Mouse (Mus musculus): Measurements from ENCODE around the gene Ptma.

DNA sequence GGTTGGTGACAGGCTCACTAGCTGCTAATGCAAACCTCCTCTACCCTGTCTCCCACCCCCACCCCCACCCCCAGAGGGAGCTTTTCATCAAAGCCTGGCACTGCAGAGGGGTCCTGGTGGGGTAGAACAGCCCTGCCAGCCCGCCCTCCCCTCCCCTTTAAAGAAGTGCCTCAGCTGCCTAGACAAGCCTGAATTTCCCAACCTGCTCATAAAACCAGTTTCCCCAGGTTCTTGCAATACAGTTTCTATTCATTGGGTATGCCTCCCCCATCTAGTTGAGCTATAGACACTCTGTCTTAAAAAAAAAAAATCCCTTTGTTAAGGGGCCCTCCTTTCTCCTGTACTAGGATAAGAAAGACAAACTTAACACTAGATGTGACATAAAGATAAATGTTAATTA is 43.8 kb upstream of the Ptma start:
- TF ChIP-seq CTCF (conservative IDR thresholded peaks at IDR 0.05; ENCODE audit: low read length): no peak
- TF ChIP-seq NANOG (IDR thresholded peaks at IDR 0.05; ENCODE audit: borderline replicate concordance, low read length): no peak
- TF ChIP-seq POU5F1 (IDR thresholded peaks at IDR 0.05; ENCODE audit: borderline replicate concordance, low read length): no peak
